Mouse (Mus musculus) hindbrain, embryonic 14.5 days (tissue): Measurements from ENCODE around the gene Tbck. TPM values are rescaled to one million over a fixed set of nuclear protein-coding genes. Genes with fewer than 3 reads are reported as not detected.

ENCODE experiments used
- ATAC-seq: fragments of 200-750 bp; cut with Nextera tagmentation; 2 replicates; pipeline ENCODE4 v1.8.0; 2017; ENCODE audit warnings: moderate number of reproducible peaks, mild to moderate bottlenecking, moderate TSS enrichment, moderate library complexity; ENCODE audit not compliant: low FRiP score
- DNase-seq: peaks from one replicate; pipeline ENCODE4 v3.0.0-alpha.2; 2015; ENCODE audit warnings: low spot score
- H3K27ac ChIP-seq: fragments of 300-500 bp; sonication (generic); 2 replicates; pipeline ENCODE4 v1.5.1; 2014; ENCODE audit warnings: mild to moderate bottlenecking, moderate library complexity
- H3K27me3 ChIP-seq: fragments of 300-500 bp; sonication (generic); 2 replicates; pipeline ENCODE4 v1.6.1; 2014; ENCODE audit warnings: mild to moderate bottlenecking, low read length, mixed read lengths; ENCODE audit not compliant: control insufficient read depth, insufficient read depth
- H3K36me3 ChIP-seq: fragments of 300-500 bp; sonication (generic); replicated peaks from 2 replicates; pipeline ENCODE4 v1.6.1; 2014; ENCODE audit not compliant: control insufficient read depth, insufficient read depth
- H3K4me1 ChIP-seq: fragments of 300-500 bp; sonication (generic); replicated peaks from 2 replicates; pipeline ENCODE4 v1.6.1; 2014; ENCODE audit warnings: antibody characterized with exemption, low read length, mixed read lengths; ENCODE audit not compliant: control insufficient read depth, insufficient read depth
- H3K4me2 ChIP-seq: fragments of 300-500 bp; sonication (generic); replicated peaks from 2 replicates; pipeline ENCODE4 v1.6.1; 2014; ENCODE audit warnings: mild to moderate bottlenecking, moderate library complexity
- H3K4me3 ChIP-seq: fragments of 300-500 bp; sonication (generic); replicated peaks from 2 replicates; pipeline ENCODE4 v1.5.1; 2014; ENCODE audit warnings: mild to moderate bottlenecking, low read length
- H3K9ac ChIP-seq: fragments of 300-500 bp; sonication (generic); 2 replicates; pipeline ENCODE4 v1.6.1; 2014
- H3K9me3 ChIP-seq: fragments of 300-500 bp; sonication (generic); 2 replicates; pipeline ENCODE4 v1.6.1; 2016; ENCODE audit warnings: low read length; ENCODE audit not compliant: control insufficient read depth
- WGBS: fragments of 180-500 bp; shearing (Covaris S2); extraction: QIAGEN DNeasy Blood & Tissue Kit; methylation state at CpG from one replicate; pipeline ENCODE4 v1.1.7; 2014; 5-methylcytosine and 5-hydroxymethylcytosine counted together
- polyA plus RNA-seq: library from polyadenylated mRNA; unstranded; fragments of >200 nt; fragmentation: Nextera tagmentation; extraction: Ambion mirVana; gene quantifications from 2 replicates; pipeline ENCODE4 v1.2.1, GENCODE M21; 2014

Gene Tbck
- polyA plus RNA-seq, 1 experiment from 2014 or later = 30.8 TPM

DNA sequence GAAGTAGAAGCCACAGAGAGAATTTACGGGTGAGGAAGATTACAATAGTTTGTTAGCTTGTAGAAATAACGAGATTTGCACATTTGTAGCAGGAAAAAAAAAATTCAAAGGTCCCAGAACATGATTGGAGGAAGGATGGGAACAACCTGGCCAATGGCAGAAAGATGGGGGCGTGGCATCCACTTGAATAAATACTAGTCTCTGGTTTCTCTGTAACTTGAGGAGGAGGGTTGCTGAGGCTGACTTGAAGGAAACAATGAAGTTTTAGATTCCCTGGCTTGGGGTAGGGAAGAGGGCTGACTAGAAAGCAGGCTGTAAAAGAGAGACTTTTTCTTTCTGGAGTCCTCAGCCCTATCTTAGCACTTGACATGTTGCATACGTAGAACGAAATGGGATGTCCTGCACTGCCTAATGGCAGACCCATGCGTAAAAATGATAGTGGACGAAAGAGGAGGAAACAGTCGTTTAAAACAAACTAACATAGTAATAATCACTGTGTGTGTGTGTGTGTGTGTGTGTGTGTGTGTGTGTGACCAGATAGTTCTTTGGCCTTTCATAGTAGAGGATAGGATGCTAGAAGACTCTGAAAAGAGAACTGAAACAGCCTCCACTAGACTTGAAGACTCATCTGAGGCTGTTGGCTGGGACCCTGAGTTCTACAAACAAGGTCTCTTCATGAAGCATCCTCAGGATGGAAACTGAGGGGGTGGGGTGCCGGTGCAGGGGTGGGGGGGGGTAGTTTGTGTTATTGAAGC, 171.7 kb downstream of the Tbck start:
- no peak for DNase-seq
- H3K27me3 ChIP-seq = no peaks in the 10 kb centered on the region
- WGBS = 66% methylated on average over 9 of the region's 9 CpGs
- H3K4me2 ChIP-seq = no peak overlapping the region
- H3K9me3 ChIP-seq = no peaks in the 10 kb centered on the region
- no peaks in the 10 kb centered on the region for H3K36me3 ChIP-seq
- no peak overlapping the region for H3K9ac ChIP-seq
- no peak overlapping the region for H3K27ac ChIP-seq
- no peak overlapping the region for H3K4me3 ChIP-seq
- H3K4me1 ChIP-seq = no peaks in the 10 kb centered on the region
- no peak for ATAC-seq

DNA sequence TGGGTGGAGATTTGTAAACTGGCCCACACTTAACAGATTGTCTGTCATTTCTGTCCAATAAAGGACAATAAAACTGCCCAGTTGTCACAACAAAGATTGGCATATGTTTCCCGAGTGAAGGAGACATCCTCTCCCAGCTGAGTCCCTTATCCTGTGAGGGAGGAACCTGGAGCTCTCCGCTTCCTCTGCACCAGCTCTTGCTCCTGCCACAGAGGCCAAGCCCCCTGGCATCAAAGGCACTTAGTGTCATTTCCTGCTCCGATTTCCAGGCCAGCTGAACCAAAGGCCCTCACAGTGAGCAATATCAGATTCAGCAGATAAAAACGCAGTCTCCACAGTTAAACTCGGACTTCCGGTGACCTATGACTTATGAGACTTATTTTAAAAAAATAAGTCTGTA, 172.7 kb downstream of the Tbck start:
- 75% methylated on average over 6 of the region's 6 CpGs for WGBS
- Histone ChIP-seq H3K9ac (no peak overlapping the region), H3K27ac (no peak overlapping the region), H3K27me3 (no peaks in the 10 kb centered on the region), H3K36me3 (no peaks in the 10 kb centered on the region), H3K4me3 (no peak overlapping the region), H3K4me1 (no peaks in the 10 kb centered on the region), H3K9me3 (no peaks in the 10 kb centered on the region), H3K4me2 (no peak overlapping the region)
- ATAC-seq = no peak
- DNase-seq = no peak

DNA sequence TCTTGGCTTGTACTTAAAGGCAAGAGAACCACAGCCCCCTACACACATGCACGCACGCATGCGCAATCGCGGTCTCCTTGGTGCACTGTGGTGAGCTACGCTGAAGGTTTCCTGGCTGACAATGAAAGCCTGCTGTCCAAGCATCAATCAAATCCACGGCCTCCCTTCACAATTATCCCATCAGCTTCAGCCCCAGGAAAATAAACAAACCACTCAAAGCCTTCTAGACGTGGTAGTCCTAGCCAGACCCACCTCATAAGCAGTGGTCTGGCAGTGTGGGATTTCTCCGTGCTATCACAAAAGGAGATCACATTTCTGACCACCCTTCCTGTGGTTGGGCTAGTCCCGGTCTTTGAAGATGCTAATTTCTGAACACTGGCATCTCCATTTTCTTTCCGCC, 174.9 kb downstream of the Tbck start:
- WGBS = 64% methylated on average over 11 of the region's 11 CpGs
- no peaks in the 10 kb centered on the region for H3K9me3 ChIP-seq
- ATAC-seq (no peak; the same call in 1 of the 2 replicates), DNase-seq (no peak)
- no peak overlapping the region for H3K4me2 ChIP-seq
- no peaks in the 10 kb centered on the region for H3K4me1 ChIP-seq
- H3K27me3 ChIP-seq = no peaks in the 10 kb centered on the region
- no peaks in the 10 kb centered on the region for H3K36me3 ChIP-seq
- no peak overlapping the region for H3K9ac ChIP-seq
- H3K27ac ChIP-seq = no peak overlapping the region
- H3K4me3 ChIP-seq = no peak overlapping the region

DNA sequence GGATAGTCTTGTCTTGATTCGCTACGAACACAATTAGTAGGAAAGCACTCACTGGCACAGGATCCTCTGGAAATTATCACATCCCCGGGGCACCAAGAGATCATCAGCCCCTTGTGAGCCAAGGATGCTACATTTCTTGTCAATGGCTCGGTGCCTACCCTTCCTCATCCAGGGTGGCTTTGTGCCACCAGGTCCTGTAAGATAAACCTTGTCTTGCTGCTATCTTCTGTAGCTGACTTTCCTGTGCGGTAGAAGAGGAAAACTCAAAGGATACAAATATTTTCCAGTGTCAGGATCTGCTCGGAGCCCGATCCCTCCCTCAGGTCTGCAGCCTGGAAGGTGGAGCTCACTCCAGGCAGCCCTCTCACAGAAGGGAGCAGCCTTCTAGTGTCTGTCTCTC, 175.6 kb downstream of the Tbck start:
- no peak for ATAC-seq
- WGBS = 87% methylated on average over 7 of the region's 7 CpGs
- Histone ChIP-seq H3K4me1 (no peaks in the 10 kb centered on the region), H3K9me3 (no peaks in the 10 kb centered on the region), H3K4me3 (no peak overlapping the region), H3K27ac (no peak overlapping the region), H3K36me3 (no peaks in the 10 kb centered on the region), H3K27me3 (no peaks in the 10 kb centered on the region), H3K4me2 (no peak overlapping the region), H3K9ac (no peak overlapping the region)
- no peak for DNase-seq

DNA sequence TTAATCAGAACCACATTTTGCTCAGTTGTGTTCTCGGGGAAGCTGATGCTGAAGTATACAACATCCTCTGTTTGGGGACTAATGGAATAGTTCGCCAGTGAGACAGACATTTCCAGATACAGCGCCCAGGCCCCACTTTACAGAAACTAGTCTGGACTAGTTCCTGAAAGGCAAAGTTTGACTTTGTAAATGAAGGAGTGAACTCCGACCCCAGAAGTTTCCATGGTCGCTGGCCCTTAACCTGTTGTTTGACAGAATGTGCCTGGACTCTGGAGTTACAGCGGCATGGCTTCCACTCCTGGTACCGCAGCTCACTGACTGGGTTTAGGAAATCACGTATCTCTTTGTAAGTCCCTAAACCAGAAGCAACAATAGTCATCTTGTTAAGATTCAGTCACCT, 176.9 kb downstream of the Tbck start:
- Histone ChIP-seq H3K27ac (no peak overlapping the region), H3K27me3 (no peaks in the 10 kb centered on the region), H3K9me3 (no peaks in the 10 kb centered on the region), H3K4me1 (no peaks in the 10 kb centered on the region), H3K4me3 (no peak overlapping the region), H3K9ac (no peak overlapping the region), H3K4me2 (no peak overlapping the region), H3K36me3 (no peaks in the 10 kb centered on the region)
- WGBS = 84% methylated on average over 8 of the region's 8 CpGs
- no peak for ATAC-seq
- no peak for DNase-seq

DNA sequence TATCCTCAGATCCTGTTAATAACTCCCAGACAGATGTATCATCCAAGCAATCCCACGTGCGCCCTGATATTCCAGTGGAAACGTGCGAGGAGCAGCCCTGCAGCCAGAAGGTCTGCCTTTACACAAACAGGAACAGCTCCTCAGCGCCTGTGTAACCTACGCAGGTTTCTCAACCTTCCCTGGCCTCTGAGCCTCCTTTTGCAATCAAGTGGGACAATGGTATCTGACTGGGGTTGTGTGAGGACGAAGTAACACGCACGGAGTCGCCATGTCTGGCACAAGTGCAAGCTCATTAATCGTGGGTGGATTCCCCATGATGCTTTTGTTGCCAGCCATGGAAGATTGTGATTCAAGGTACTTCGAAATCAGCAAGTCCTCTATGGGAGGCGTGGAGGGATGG, 179.9 kb downstream of the Tbck start:
- no peak for ATAC-seq
- 76% methylated on average over 13 of the region's 13 CpGs for WGBS
- DNase-seq = no peak

DNA sequence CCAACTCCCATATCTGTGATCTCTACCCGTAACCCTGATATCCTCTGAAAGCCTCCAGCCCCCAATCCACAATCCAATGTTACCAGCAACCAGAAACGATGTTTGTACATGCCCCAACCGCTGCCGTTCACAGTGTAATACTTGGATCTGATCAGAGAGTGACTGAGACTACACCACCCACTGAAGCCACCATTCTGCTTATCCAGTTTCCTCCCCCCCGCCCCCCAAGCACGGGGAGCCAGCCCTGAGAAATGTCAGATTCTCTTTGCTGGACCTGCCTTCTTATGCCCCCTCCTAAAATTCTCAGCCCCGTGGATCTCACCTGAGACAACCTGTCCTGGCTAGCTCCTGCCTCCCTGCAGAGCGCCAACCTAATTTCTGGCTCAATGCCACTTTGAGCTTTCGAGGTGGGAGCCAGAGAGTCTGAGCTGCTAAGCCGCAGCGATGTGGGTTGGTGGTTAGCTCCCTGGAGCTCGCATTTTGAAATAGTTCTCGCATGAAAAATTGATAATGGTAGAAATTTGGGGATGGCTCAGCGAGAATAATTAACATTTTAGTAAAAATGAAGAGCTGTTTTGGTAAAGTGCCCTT, 180.5 kb downstream of the Tbck start:
- H3K27me3 ChIP-seq = no peaks in the 10 kb centered on the region
- no peak overlapping the region for H3K4me3 ChIP-seq
- no peak overlapping the region for H3K9ac ChIP-seq
- no peak overlapping the region for H3K4me2 ChIP-seq
- no peaks in the 10 kb centered on the region for H3K4me1 ChIP-seq
- DNase-seq (no peak), ATAC-seq (no peak)
- no peaks in the 10 kb centered on the region for H3K9me3 ChIP-seq
- no peaks in the 10 kb centered on the region for H3K36me3 ChIP-seq
- no peak overlapping the region for H3K27ac ChIP-seq
- WGBS = 82% methylated on average over 14 of the region's 14 CpGs

More for the DNA sequence above, 179.9 kb downstream of the Tbck start:
- no peaks in the 10 kb centered on the region for H3K36me3 ChIP-seq
- H3K27ac ChIP-seq = no peak overlapping the region
- no peak overlapping the region for H3K9ac ChIP-seq
- no peaks in the 10 kb centered on the region for H3K9me3 ChIP-seq
- no peak overlapping the region for H3K4me2 ChIP-seq
- no peaks in the 10 kb centered on the region for H3K27me3 ChIP-seq
- H3K4me1 ChIP-seq = no peaks in the 10 kb centered on the region
- no peak overlapping the region for H3K4me3 ChIP-seq

DNA sequence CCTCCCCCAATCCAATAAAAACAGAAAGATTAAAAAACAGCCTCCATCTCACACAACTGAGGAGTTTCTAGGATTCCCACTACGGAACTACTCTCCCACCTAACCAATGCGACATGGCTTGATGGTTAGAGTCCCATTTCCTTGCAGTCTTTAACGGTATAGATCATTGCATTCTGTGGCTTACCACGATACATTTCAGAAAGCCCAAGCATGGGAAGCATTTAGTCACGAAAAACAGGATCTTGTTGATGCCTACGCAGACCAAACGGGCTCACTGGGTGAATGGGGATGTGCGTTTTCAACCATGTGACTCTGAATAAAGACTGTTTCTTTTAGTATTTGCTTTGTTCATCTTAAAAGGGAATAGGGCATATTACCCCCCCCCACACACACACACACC, 181.0 kb downstream of the Tbck start:
- Histone ChIP-seq H3K4me1 (no peaks in the 10 kb centered on the region), H3K27me3 (no peaks in the 10 kb centered on the region), H3K4me2 (no peak overlapping the region), H3K36me3 (no peaks in the 10 kb centered on the region), H3K27ac (no peak overlapping the region), H3K9me3 (no peaks in the 10 kb centered on the region), H3K9ac (no peak overlapping the region), H3K4me3 (no peak overlapping the region)
- ATAC-seq (no peak), DNase-seq (no peak)
- WGBS = 87% methylated on average over 8 of the region's 8 CpGs

DNA sequence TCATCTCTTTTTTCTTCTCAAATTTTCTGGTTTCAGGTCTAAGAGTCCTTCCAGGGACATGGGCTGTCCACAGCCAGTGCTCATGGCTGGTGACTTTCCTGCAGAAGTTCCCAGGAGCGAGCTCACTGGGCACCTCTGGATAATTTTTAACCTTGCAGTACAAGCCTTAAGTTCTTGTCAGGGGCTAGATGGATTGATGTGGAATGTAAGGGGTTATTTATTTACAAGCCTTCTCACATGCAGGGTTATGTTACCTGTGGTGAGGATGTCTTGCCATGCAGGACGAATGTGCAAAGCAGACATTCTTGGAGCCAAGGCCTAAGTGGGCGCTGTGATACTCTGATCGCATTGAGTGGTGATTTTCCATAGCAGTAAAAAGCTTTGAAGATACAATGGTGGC, 181.7 kb downstream of the Tbck start:
- ATAC-seq (no peak), DNase-seq (no peak)
- H3K27me3 ChIP-seq = no peaks in the 10 kb centered on the region
- no peak overlapping the region for H3K4me3 ChIP-seq
- no peaks in the 10 kb centered on the region for H3K9me3 ChIP-seq
- no peaks in the 10 kb centered on the region for H3K4me1 ChIP-seq
- no peak overlapping the region for H3K27ac ChIP-seq
- H3K4me2 ChIP-seq = no peak overlapping the region
- 87% methylated on average over 4 of the region's 4 CpGs for WGBS
- H3K9ac ChIP-seq = no peak overlapping the region
- no peaks in the 10 kb centered on the region for H3K36me3 ChIP-seq
